Mouse (Mus musculus) CH12.LX (cell line): Measurements from ENCODE around the gene Tbx21. TPM values are rescaled to one million over a fixed set of nuclear protein-coding genes. Genes with fewer than 3 reads are reported as not detected.
A peak's percentile ranks its signal among the peaks of the same experiment; 100 is the strongest.

Experiments used
- DNase-seq: peaks from one replicate; pipeline ENCODE4 v3.0.0-alpha.2; 2013; ENCODE audit errors: extremely low read depth
- H3K27ac ChIP-seq: 2 replicates; pipeline ENCODE4 v1.5.1; 2012; ENCODE audit warnings: low read depth, mild to moderate bottlenecking, control low read depth, moderate library complexity; ENCODE audit not compliant: insufficient read depth
- H3K27me3 ChIP-seq: replicated peaks from 2 replicates; pipeline ENCODE3; 2012; ENCODE audit warnings: inconsistent platforms
- H3K36me3 ChIP-seq, 2 experiments: replicated peaks in 1 of 2; 2 replicates each; pipeline versions ENCODE3 to v1.6.1; 2012; ENCODE audit warnings: inconsistent platforms in 1 of 2, low read length in 1 of 2, mild to moderate bottlenecking in 1 of 2, mixed read lengths in 1 of 2, moderate library complexity in 1 of 2; ENCODE audit not compliant: control insufficient read depth in 1 of 2, insufficient read depth in 1 of 2
- H3K4me1 ChIP-seq, 2 experiments: 2 replicates each; pipeline ENCODE4 v1.6.1; 2012; ENCODE audit warnings: inconsistent platforms in 1 of 2, moderate library complexity in 1 of 2; ENCODE audit not compliant: insufficient read depth in 2 of 2, control insufficient read depth in 1 of 2
- H3K4me2 ChIP-seq: 2 replicates; pipeline ENCODE4 v1.6.1; 2012; ENCODE audit warnings: low read depth, mild to moderate bottlenecking, control low read depth; ENCODE audit not compliant: poor library complexity, insufficient read depth, severe bottlenecking
- H3K4me3 ChIP-seq, 3 experiments: fragments of 150-350 bp in 1 of 3; sonication (generic) in 1 of 3; replicated peaks in 1 of 3; 2 replicates each; pipeline versions ENCODE3 to v1.5.1; 2011 to 2012; ENCODE audit warnings: low read depth in 2 of 3, low read length in 2 of 3, mild to moderate bottlenecking in 2 of 3, moderate library complexity in 2 of 3, control low read depth in 1 of 3, improper control_type of control experiment in 1 of 3, inconsistent platforms in 1 of 3, mixed read lengths in 1 of 3; ENCODE audit not compliant: poor library complexity in 1 of 3
- H3K79me2 ChIP-seq: replicated peaks from 2 replicates; pipeline ENCODE4 v1.6.1; 2012; ENCODE audit warnings: mild to moderate bottlenecking, moderate library complexity; ENCODE audit not compliant: control insufficient read depth, poor library complexity, insufficient read depth, severe bottlenecking; ENCODE audit errors: extremely low read depth
- H3K9ac ChIP-seq: 2 replicates; pipeline ENCODE4 v1.6.1; 2012; ENCODE audit warnings: low read depth, mild to moderate bottlenecking, control low read depth, moderate library complexity; ENCODE audit not compliant: insufficient read depth
- H3K9me3 ChIP-seq: replicated peaks from 2 replicates; pipeline ENCODE3; 2012; ENCODE audit warnings: low read length, inconsistent platforms, mixed read lengths
- CHD2 ChIP-seq: IDR thresholded peaks from 2 replicates; pipeline ENCODE4 v1.6.1; 2011; ENCODE audit warnings: low read length, improper control_type of control experiment
- CTCF ChIP-seq, 2 experiments: IDR thresholded peaks in 1 of 2; conservative IDR thresholded peaks in 1 of 2; 2 replicates each; pipeline ENCODE4 v1.5.1; 2011 to 2012; ENCODE audit warnings: low read depth in 2 of 2, low read length in 2 of 2, improper control_type of control experiment in 1 of 2, inconsistent platforms in 1 of 2, mild to moderate bottlenecking in 1 of 2, moderate library complexity in 1 of 2
- E2F4 ChIP-seq: IDR thresholded peaks from 2 replicates; pipeline ENCODE4 v1.6.1; 2011; ENCODE audit warnings: low read depth, low read length, improper control_type of control experiment; ENCODE audit not compliant: insufficient replicate concordance
- ELF1 ChIP-seq: IDR thresholded peaks from 2 replicates; pipeline ENCODE4 v1.6.1; 2014; ENCODE audit warnings: low read depth, mild to moderate bottlenecking, inconsistent platforms, low read length, improper control_type of control experiment
- ETS1 ChIP-seq: conservative IDR thresholded peaks from 2 replicates; pipeline ENCODE4 v1.6.1; 2012; ENCODE audit warnings: low read depth, mild to moderate bottlenecking, inconsistent platforms, low read length, improper control_type of control experiment, moderate library complexity
- GABPA ChIP-seq: IDR thresholded peaks from 2 replicates; pipeline ENCODE4 v1.6.1; 2012; ENCODE audit warnings: low read depth, low read length, improper control_type of control experiment, inconsistent platforms; ENCODE audit not compliant: insufficient replicate concordance
- HCFC1 ChIP-seq: IDR thresholded peaks from 2 replicates; pipeline ENCODE4 v1.6.1; 2012; ENCODE audit warnings: low read depth, mild to moderate bottlenecking, inconsistent platforms, low read length, improper control_type of control experiment
- IRF4 ChIP-seq: IDR thresholded peaks from 2 replicates; pipeline ENCODE4 v1.6.1; 2014; ENCODE audit warnings: low read depth, mild to moderate bottlenecking, inconsistent platforms, low read length, improper control_type of control experiment
- JUND ChIP-seq: conservative IDR thresholded peaks from 2 replicates; pipeline ENCODE4 v1.6.1; 2011; ENCODE audit warnings: low read depth, low read length, improper control_type of control experiment
- KAT2A ChIP-seq: IDR thresholded peaks from 2 replicates; pipeline ENCODE4 v1.6.1; 2012; ENCODE audit warnings: low read length, improper control_type of control experiment, inconsistent platforms; ENCODE audit not compliant: insufficient replicate concordance
- MAZ ChIP-seq: IDR thresholded peaks from 2 replicates; pipeline ENCODE4 v1.6.1; 2012; ENCODE audit warnings: low read depth, mild to moderate bottlenecking, inconsistent platforms, low read length, improper control_type of control experiment, moderate library complexity
- MEF2A ChIP-seq: IDR thresholded peaks from 2 replicates; pipeline ENCODE4 v1.6.1; 2014; ENCODE audit warnings: low read depth, mild to moderate bottlenecking, inconsistent platforms, low read length, improper control_type of control experiment, borderline replicate concordance
- MXI1 ChIP-seq: IDR thresholded peaks from 2 replicates; pipeline ENCODE4 v1.6.1; 2011; ENCODE audit warnings: mild to moderate bottlenecking, low read depth, low read length, improper control_type of control experiment
- NELFE ChIP-seq: IDR thresholded peaks from 2 replicates; pipeline ENCODE4 v1.6.1; 2011; ENCODE audit warnings: low read depth, low read length, improper control_type of control experiment
- NRF1 ChIP-seq: IDR thresholded peaks from 2 replicates; pipeline ENCODE4 v1.6.1; 2014; ENCODE audit warnings: low read depth, mild to moderate bottlenecking, inconsistent platforms, low read length, improper control_type of control experiment, moderate library complexity
- PAX5 ChIP-seq: IDR thresholded peaks from 2 replicates; pipeline ENCODE4 v1.6.1; 2012; ENCODE audit warnings: low read length, inconsistent platforms, mixed read lengths
- POLR2A ChIP-seq: IDR thresholded peaks from 2 replicates; pipeline ENCODE4 v1.6.1; 2011; ENCODE audit warnings: low read depth, mild to moderate bottlenecking, improper control_type of control experiment, low read length
- POLR2AphosphoS2 ChIP-seq: IDR thresholded peaks from 2 replicates; pipeline ENCODE4 v1.6.1; 2011; ENCODE audit warnings: low read depth, low read length, improper control_type of control experiment
- RAD21 ChIP-seq: IDR thresholded peaks from 2 replicates; pipeline ENCODE4 v1.6.1; 2011; ENCODE audit warnings: low read depth, mild to moderate bottlenecking, low read length, improper control_type of control experiment, moderate library complexity
- SIN3A ChIP-seq: IDR thresholded peaks from 2 replicates; pipeline ENCODE4 v1.6.1; 2012; ENCODE audit warnings: low read length, improper control_type of control experiment, inconsistent platforms
- TBP ChIP-seq: conservative IDR thresholded peaks from 2 replicates; pipeline ENCODE4 v1.6.1; 2011; ENCODE audit warnings: low read depth, low read length, improper control_type of control experiment
- TCF12 ChIP-seq: IDR thresholded peaks from 2 replicates; pipeline ENCODE4 v1.6.1; 2014; ENCODE audit warnings: low read depth, mild to moderate bottlenecking, inconsistent platforms, low read length, improper control_type of control experiment
- UBTF ChIP-seq: IDR thresholded peaks from 2 replicates; pipeline ENCODE4 v1.6.1; 2012; ENCODE audit warnings: low read depth, mild to moderate bottlenecking, inconsistent platforms, low read length, improper control_type of control experiment, moderate library complexity
- ZMIZ1 ChIP-seq: IDR thresholded peaks from 2 replicates; pipeline ENCODE4 v1.6.1; 2012; ENCODE audit warnings: low read depth, mild to moderate bottlenecking, inconsistent platforms, low read length, improper control_type of control experiment
- dilution Hi-C: fragments of 300-500 bp; cut with MboI; formaldehyde crosslinking; loops from 2 replicates; pipeline ENCODE4 v1.14.3; 2020; ENCODE audit warnings: low sequenced_read_pairs; ENCODE audit not compliant: extremely low pct_unique_long_range_greater_than_20kb, extremely low pct_ligation_motif_present
- in situ Hi-C: fragments of 300-500 bp; cut with MboI; formaldehyde crosslinking; loops from 3 replicates; pipeline ENCODE4 v1.14.3; 2019; ENCODE audit warnings: low sequenced_read_pairs, low pct_ligation_motif_present, low pct_unique_long_range_greater_than_20kb, mixed read lengths
- polyA plus RNA-seq: library from polyadenylated mRNA; unstranded; fragments of >175 nt; gene quantifications from 2 replicates; pipeline ENCODE4 v1.2.1, GENCODE M21; 2012; ENCODE audit warnings: low read depth; ENCODE audit not compliant: insufficient read length
- total RNA-seq, 2 experiments: library from RNA; depleted of rRNA; stranded (reverse); fragments of 300-350 nt in 1 of 2; fragments of >200 nt in 1 of 2; gene quantifications; 2 replicates each; pipeline ENCODE4 v1.2.3; 2012 to 2014

The Tbx21 gene
- total and polyA plus RNA-seq, 3 experiments = 0.08 to 0.09 TPM; not detected in 1

- TF ChIP-seq E2F4 (peak; percentile 82; the same call in 1 of the 2 replicates), MXI1 (peak; percentile 72), MAZ (peak; percentile 99), KAT2A (no peak; the same call in 1 of the 2 replicates), POLR2AphosphoS2 (no peak), CHD2 (peak; percentile 11; the same call in 1 of the 2 replicates), NRF1 (peak; percentile 40; the same call in 1 of the 2 replicates), PAX5 (no peak), IRF4 (peak; percentile 16; the same call in 1 of the 2 replicates), ZMIZ1 (peak; percentile 59; the same call in 1 of the 2 replicates), TBP (peak; percentile 81), POLR2A (peak; percentile 84), ETS1 (no peak; the same call in 1 of the 2 replicates), ELF1 (peak; percentile 93), JUND (no peak), NELFE (peak; percentile 93), UBTF (0 out of 2 replicates have a peak, but pooled peaks have one; percentile 15), RAD21 (no peak), HCFC1 (peak; percentile 86), GABPA (peak; percentile 70), MEF2A (peak; percentile 75; the same call in 1 of the 2 replicates), SIN3A (peak; percentile 88), TCF12 (peak; percentile 89), CTCF (conservative IDR thresholded peaks at IDR 0.05 in 1 of 2, IDR thresholded peaks at IDR 0.05 in 1 of 2; ENCODE audit: low read depth in 2 of 2, low read length in 2 of 2) (peak in 1 of 2 experiments; percentile 73; a peak in 2 of 4 replicates)
- TF ChIP-seq, all 38 proteins: peak for 18
- H3K36me3 ChIP-seq = peaks cover 47 to 63% of the 10 kb centered on the region in 2 experiments
- dilution Hi-C loops (no loop called here), in situ Hi-C loops (no loop called here)
- peak within 1 kb of the TSS; percentile 81 for H3K9ac ChIP-seq
- H3K27me3 ChIP-seq = no peaks in the 10 kb centered on the region
- H3K4me3 ChIP-seq = peak within 1 kb of the TSS; percentile 74 to 95 (median 92)
- peak within 1 kb of the TSS; percentile 40 for H3K27ac ChIP-seq
- peak; percentile 85 for DNase-seq
- H3K9me3 ChIP-seq = peaks cover 4% of the 10 kb centered on the region
- peak within 1 kb of the TSS; percentile 92 for H3K4me2 ChIP-seq
- peaks cover 14 to 29% of the 10 kb centered on the region in 2 experiments for H3K4me1 ChIP-seq
- peaks cover 15% of the 10 kb centered on the region for H3K79me2 ChIP-seq
These were observed 64.8 kb downstream of the Tbx21 start, which contains the start of gene Osbpl7 for GRCm38 (mm10) chr11:97050216-97050943. Osbpl7 (plus strand) TSS chr11:97050628.
